Mouse (Mus musculus): ENCODE results near the gene D630045J12Rik. TPM values are rescaled to one million over a fixed set of nuclear protein-coding genes. Genes with fewer than 3 reads are reported as not detected.
A peak's percentile ranks its signal among the peaks of the same experiment; 100 is the strongest.

D630045J12Rik gene
- polyA plus RNA-seq, 1 experiment from 2014 or later, result 0.22 TPM

- no peak for ATAC-seq (ENCODE audit: insufficient read depth)
- Histone ChIP-seq H3K4me2 (no peak overlapping the region), H3K27ac (replicated peaks) (no peak overlapping the region), H3K27me3 (no peaks in the 10 kb centered on the region), H3K4me3 (replicated peaks) (no peak overlapping the region), H3K9ac (no peak overlapping the region), H3K36me3 (replicated peaks) (no peaks in the 10 kb centered on the region), H3K4me1 (replicated peaks) (no peaks in the 10 kb centered on the region), H3K9me3 (replicated peaks) (no peaks in the 10 kb centered on the region)
- 74% methylated on average over 16 of the region's 16 CpGs for WGBS (ENCODE audit: insufficient replicate concordance)
Observed at GRCm38 (mm10) chr6:38157925-38158324, 95.9 kb downstream of the D630045J12Rik start.

- H3K4me1 ChIP-seq (replicated peaks), result peaks cover 6% of the 10 kb centered on the region; the same call in 1 of the 2 replicates
- no peak overlapping the region for H3K4me2 ChIP-seq
- no peak overlapping the region for H3K4me3 ChIP-seq (replicated peaks)
- H3K27ac ChIP-seq (replicated peaks), result no peak overlapping the region
- 69% methylated on average over 5 of the region's 5 CpGs for WGBS (ENCODE audit: insufficient replicate concordance)
- H3K36me3 ChIP-seq (replicated peaks), result no peaks in the 10 kb centered on the region
- no peaks in the 10 kb centered on the region for H3K27me3 ChIP-seq
- no peak overlapping the region for H3K9ac ChIP-seq
- no peaks in the 10 kb centered on the region for H3K9me3 ChIP-seq (replicated peaks)
- ATAC-seq (ENCODE audit: insufficient read depth), result no peak
Observed at GRCm38 (mm10) chr6:38156204-38156603, 97.6 kb downstream of the D630045J12Rik start.

GRCm38 (mm10) chr6:38152305-38152704 lies 101.5 kb downstream of the D630045J12Rik start:
- Histone ChIP-seq H3K4me3 (replicated peaks) (no peak overlapping the region), H3K9ac (no peak overlapping the region), H3K27me3 (no peaks in the 10 kb centered on the region), H3K9me3 (replicated peaks) (no peaks in the 10 kb centered on the region), H3K4me2 (no peak overlapping the region), H3K4me1 (replicated peaks) (peaks cover 6% of the 10 kb centered on the region; the same call in 1 of the 2 replicates), H3K36me3 (replicated peaks) (no peaks in the 10 kb centered on the region), H3K27ac (replicated peaks) (no peak overlapping the region)
- ATAC-seq (ENCODE audit: insufficient read depth), result no peak
- WGBS (ENCODE audit: insufficient replicate concordance), result 29% methylated on average over 11 of the region's 11 CpGs

GRCm38 (mm10) chr6:38149483-38149882 lies 104.3 kb downstream of the D630045J12Rik start:
- Histone ChIP-seq H3K4me2 (no peak overlapping the region), H3K9me3 (replicated peaks) (no peaks in the 10 kb centered on the region), H3K9ac (no peak overlapping the region), H3K27ac (replicated peaks) (no peak overlapping the region), H3K4me1 (replicated peaks) (peaks cover 6% of the 10 kb centered on the region; the same call in 1 of the 2 replicates), H3K4me3 (replicated peaks) (no peak overlapping the region), H3K27me3 (no peaks in the 10 kb centered on the region), H3K36me3 (replicated peaks) (no peaks in the 10 kb centered on the region)
- ATAC-seq (ENCODE audit: insufficient read depth), result no peak
- WGBS (ENCODE audit: insufficient replicate concordance), result 79% methylated on average over 19 of the region's 19 CpGs

GRCm38 (mm10) chr6:38148626-38149025 lies 105.2 kb downstream of the D630045J12Rik start:
- Histone ChIP-seq H3K27me3 (no peaks in the 10 kb centered on the region), H3K4me3 (replicated peaks) (no peak overlapping the region), H3K4me2 (no peak overlapping the region), H3K36me3 (replicated peaks) (no peaks in the 10 kb centered on the region), H3K27ac (replicated peaks) (no peak overlapping the region), H3K9ac (no peak overlapping the region), H3K9me3 (replicated peaks) (no peaks in the 10 kb centered on the region), H3K4me1 (replicated peaks) (peaks cover 6% of the 10 kb centered on the region; the same call in 1 of the 2 replicates)
- ATAC-seq (ENCODE audit: insufficient read depth), result no peak
- 78% methylated on average over 10 of the region's 10 CpGs for WGBS (ENCODE audit: insufficient replicate concordance)

GRCm38 (mm10) chr6:38147301-38147700 lies 106.5 kb downstream of the D630045J12Rik start:
- WGBS (ENCODE audit: insufficient replicate concordance), result 71% methylated on average over 5 of the region's 5 CpGs
- Histone ChIP-seq H3K9me3 (replicated peaks) (no peaks in the 10 kb centered on the region), H3K9ac (no peak overlapping the region), H3K4me3 (replicated peaks) (no peak overlapping the region), H3K4me1 (replicated peaks) (peaks cover 4% of the 10 kb centered on the region; the same call in 1 of the 2 replicates), H3K4me2 (no peak overlapping the region), H3K27me3 (no peaks in the 10 kb centered on the region), H3K27ac (replicated peaks) (no peak overlapping the region), H3K36me3 (replicated peaks) (no peaks in the 10 kb centered on the region)
- ATAC-seq (ENCODE audit: insufficient read depth), result no peak

GRCm38 (mm10) chr6:38145463-38146065 lies 108.2 kb downstream of the D630045J12Rik start:
- 66% methylated on average over 8 of the region's 8 CpGs for WGBS (ENCODE audit: insufficient replicate concordance)
- Histone ChIP-seq H3K27me3 (no peaks in the 10 kb centered on the region), H3K36me3 (replicated peaks) (no peaks in the 10 kb centered on the region), H3K9me3 (replicated peaks) (no peaks in the 10 kb centered on the region), H3K4me3 (replicated peaks) (no peak overlapping the region), H3K4me2 (no peak overlapping the region), H3K9ac (no peak overlapping the region), H3K4me1 (replicated peaks) (no peaks in the 10 kb centered on the region), H3K27ac (replicated peaks) (no peak overlapping the region)
- ATAC-seq (ENCODE audit: insufficient read depth), result no peak

GRCm38 (mm10) chr6:38144161-38144998 lies 109.4 kb downstream of the D630045J12Rik start:
- Histone ChIP-seq H3K4me2 (no peak overlapping the region), H3K4me3 (replicated peaks) (no peak overlapping the region), H3K9me3 (replicated peaks) (no peaks in the 10 kb centered on the region), H3K27me3 (no peaks in the 10 kb centered on the region), H3K36me3 (replicated peaks) (no peaks in the 10 kb centered on the region), H3K4me1 (replicated peaks) (no peaks in the 10 kb centered on the region), H3K27ac (replicated peaks) (0 out of 2 replicates have a peak overlapping the region, but pooled peaks have one; percentile 9), H3K9ac (no peak overlapping the region)
- ATAC-seq (ENCODE audit: insufficient read depth), result no peak
- WGBS (ENCODE audit: insufficient replicate concordance), result 53% methylated on average over 9 of the region's 9 CpGs

- H3K27me3 ChIP-seq, result no peaks in the 10 kb centered on the region
- no peak overlapping the region for H3K9ac ChIP-seq
- 73% methylated on average over 9 of the region's 9 CpGs for WGBS (ENCODE audit: insufficient replicate concordance)
- H3K27ac ChIP-seq (replicated peaks), result no peak overlapping the region
- H3K4me1 ChIP-seq (replicated peaks), result no peaks in the 10 kb centered on the region
- no peak for ATAC-seq (ENCODE audit: insufficient read depth)
- H3K9me3 ChIP-seq (replicated peaks), result no peaks in the 10 kb centered on the region
- H3K4me3 ChIP-seq (replicated peaks), result no peak overlapping the region
- H3K4me2 ChIP-seq, result no peak overlapping the region
- no peaks in the 10 kb centered on the region for H3K36me3 ChIP-seq (replicated peaks)
Observed at GRCm38 (mm10) chr6:38140402-38140801, 113.4 kb downstream of the D630045J12Rik start.

GRCm38 (mm10) chr6:38139086-38139485 lies 114.7 kb downstream of the D630045J12Rik start:
- no peaks in the 10 kb centered on the region for H3K36me3 ChIP-seq (replicated peaks)
- H3K4me3 ChIP-seq (replicated peaks), result no peak overlapping the region
- no peak overlapping the region for H3K4me2 ChIP-seq
- no peak overlapping the region for H3K27ac ChIP-seq (replicated peaks)
- H3K9me3 ChIP-seq (replicated peaks), result no peaks in the 10 kb centered on the region
- no peaks in the 10 kb centered on the region for H3K4me1 ChIP-seq (replicated peaks)
- no peak overlapping the region for H3K9ac ChIP-seq
- no peaks in the 10 kb centered on the region for H3K27me3 ChIP-seq
- ATAC-seq (ENCODE audit: insufficient read depth), result no peak
- 63% methylated on average over 3 of the region's 3 CpGs for WGBS (ENCODE audit: insufficient replicate concordance)

GRCm38 (mm10) chr6:38134806-38135559 lies 118.8 kb downstream of the D630045J12Rik start:
- ATAC-seq (ENCODE audit: insufficient read depth), result no peak
- Histone ChIP-seq H3K27me3 (no peaks in the 10 kb centered on the region), H3K27ac (replicated peaks) (no peak overlapping the region), H3K9me3 (replicated peaks) (no peaks in the 10 kb centered on the region), H3K36me3 (replicated peaks) (no peaks in the 10 kb centered on the region), H3K4me1 (replicated peaks) (no peaks in the 10 kb centered on the region), H3K4me2 (no peak overlapping the region), H3K4me3 (replicated peaks) (no peak overlapping the region), H3K9ac (no peak overlapping the region)
- 68% methylated on average over 8 of the region's 8 CpGs for WGBS (ENCODE audit: insufficient replicate concordance)

Measured in liver, embryonic 15.5 days (tissue).